Comparison of ENCODE assay signal across 8 mouse cellular contexts in genomic region chr5:53589172-53589960, GRCm38 (mm10).
A peak's percentile ranks its signal among the peaks of the same experiment; 100 is the strongest.
DNase-seq lines count a peak whose midpoint lies in the region; ATAC-seq and TF ChIP-seq lines count a peak whose summit lies in the region.

No protein-coding gene starts in this region.

- no peaks in the 10 kb centered on the region for H3K36me3 ChIP-seq in hindbrain, embryonic 10.5 days
- no peaks in the 10 kb centered on the region for H3K36me3 ChIP-seq in lung, postnatal 0 days (ENCODE audit: insufficient read depth, low read length)

- H3K4me3 ChIP-seq in hindbrain, embryonic 10.5 days, result peak overlapping the region; percentile 92
- peak overlapping the region; percentile 83 for H3K4me3 ChIP-seq in lung, postnatal 0 days (ENCODE audit: low read depth, low read length)

- no peak for TF ChIP-seq EP300 in lung, postnatal 0 days (IDR thresholded peaks at IDR 0.05)

- ATAC-seq in frontal cortex, adult (ENCODE audit: low TSS enrichment), result peak; percentile 60
- ATAC-seq in lung, postnatal 0 days, result peak; percentile 88

- peaks cover 8% of the 10 kb centered on the region; the same call in 1 of the 2 replicates for H3K27me3 ChIP-seq in hindbrain, embryonic 10.5 days (ENCODE audit: insufficient read depth, poor library complexity, severe bottlenecking)
- H3K27me3 ChIP-seq in lung, postnatal 0 days (replicated peaks; ENCODE audit: insufficient read depth, low read length), result no peaks in the 10 kb centered on the region

- H3K4me2 ChIP-seq in lung, postnatal 0 days (replicated peaks; ENCODE audit: low read depth, low read length), result peak overlapping the region; percentile 97

- peak; percentile 99 for DNase-seq in MN1 (ENCODE audit: low spot score)
- DNase-seq in cerebellum, adult 9-10 months, result peak; percentile 97
- peak; percentile 97 for DNase-seq in hindbrain, embryonic 10.5 days (ENCODE audit: low spot score)
- peak; percentile 96 for DNase-seq in layer of hippocampus, adult 9-11 months
- DNase-seq in lung, postnatal 0 days (ENCODE audit: low spot score), result peak; percentile 98
- peak; percentile 95 for DNase-seq in ovary, postnatal 14 days (ENCODE audit: low spot score)
- peak; percentile 96 for DNase-seq in thymus, postnatal 14 days

- H3K9me3 ChIP-seq in hindbrain, embryonic 10.5 days, result no peaks in the 10 kb centered on the region
- H3K9me3 ChIP-seq in lung, postnatal 0 days (ENCODE audit: low read length), result no peaks in the 10 kb centered on the region

- TF ChIP-seq CTCF in lung, postnatal 0 days (IDR thresholded peaks at IDR 0.05), result peak; percentile 49

- peak overlapping the region; percentile 99 for H3K27ac ChIP-seq in hindbrain, embryonic 10.5 days
- H3K27ac ChIP-seq in lung, postnatal 0 days (ENCODE audit: low read length), result peak overlapping the region; percentile 99

- peaks cover 29% of the 10 kb centered on the region for H3K4me1 ChIP-seq in hindbrain, embryonic 10.5 days (replicated peaks)
- peaks cover 3% of the 10 kb centered on the region; the same call in 1 of the 2 replicates for H3K4me1 ChIP-seq in lung, postnatal 0 days (ENCODE audit: insufficient read depth, low read depth, low read length)

- peak overlapping the region; percentile 39 for H3K9ac ChIP-seq in lung, postnatal 0 days (replicated peaks; ENCODE audit: low read depth)

- under 1% methylated on average over 72 of the region's 72 CpGs for WGBS in hindbrain, embryonic 10.5 days
- under 1% methylated on average over 62 of the region's 72 CpGs for WGBS in lung, postnatal 0 days

Comparison
In these comparisons a context has a peak if more than half of its experiments do, and no peak if none do; other contexts are left out.
1. Peak in every context shown above with its lines: DNase-seq, ATAC-seq, H3K4me3 ChIP-seq and H3K27ac ChIP-seq.